Comparison of ENCODE assay signal across 9 mouse cellular contexts in the genomic region with DNA sequence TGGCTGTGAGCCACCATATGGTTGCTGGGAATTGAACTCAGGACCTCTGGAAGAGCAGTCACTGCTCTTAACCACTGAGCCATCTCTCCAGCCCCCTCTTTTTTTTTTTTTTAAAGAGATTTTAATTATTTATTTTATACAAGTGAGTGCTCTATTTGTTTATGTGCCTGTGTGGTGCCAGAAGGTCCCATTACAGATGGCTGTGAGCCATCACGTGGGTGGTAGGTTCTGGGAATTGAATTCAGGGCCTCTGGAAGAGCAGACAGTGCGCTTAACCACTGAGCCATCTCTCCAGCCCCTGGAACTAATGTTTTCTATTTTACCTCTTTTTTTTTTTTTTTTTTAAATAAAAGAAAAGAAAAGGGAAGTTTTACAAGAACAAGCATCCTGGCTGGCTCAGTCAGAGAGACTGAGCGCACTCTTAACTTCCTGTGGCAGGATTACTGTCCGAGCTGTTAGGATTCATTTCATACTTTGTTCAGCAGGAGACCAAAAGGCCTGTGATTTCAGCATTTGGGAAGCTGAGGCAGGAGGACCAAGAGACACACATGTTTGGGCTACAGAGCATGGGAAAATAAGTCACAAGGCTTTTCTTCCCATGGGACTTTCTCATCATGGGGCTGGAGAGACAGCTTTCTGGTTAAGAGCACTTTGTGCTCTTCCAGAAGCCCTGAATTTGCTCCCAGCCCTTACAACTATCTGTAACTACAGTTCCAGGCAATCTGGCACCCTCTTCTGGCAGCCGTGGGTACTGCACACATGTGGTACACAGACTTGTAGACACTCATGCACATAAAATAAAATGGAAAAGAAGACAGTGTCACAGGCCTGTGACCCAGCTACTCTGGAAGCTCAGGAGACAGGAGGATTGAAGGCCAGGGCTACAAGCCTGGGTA. TPM values are rescaled to one million over a fixed set of nuclear protein-coding genes. Genes with fewer than 3 reads are reported as not detected.
DNase-seq lines count a peak whose midpoint lies in the region; ATAC-seq and TF ChIP-seq lines count a peak whose summit lies in the region.
"Had no signal": no experiment of that assay in that cellular context is flagged by ENCODE, and none has a peak within 500 bp of the region (broad histone marks: within the 10 kb centered on the region; RNA-seq: fewer than 3 reads in every experiment).

No protein-coding gene starts in this region.

- no peak for ATAC-seq in CD4-positive, CD25-positive, alpha-beta regulatory T cell, adult 4 months
- ATAC-seq in kidney, postnatal 0 days (replicated peaks; ENCODE audit: low FRiP score, low read depth) = no peak
- ATAC-seq in kidney, embryonic 14.5 days (ENCODE audit: low FRiP score, low TSS enrichment) = no peak

- dilution Hi-C loops in CH12.LX (cut with MboI; ENCODE audit: extremely low pct_ligation_motif_present, extremely low pct_unique_long_range_greater_than_20kb, low sequenced_read_pairs) = no loop called here

- no peak overlapping the region for H3K4me2 ChIP-seq in kidney, postnatal 0 days (ENCODE audit: low read length)
- no peak overlapping the region for H3K4me2 ChIP-seq in kidney, embryonic 14.5 days (replicated peaks; ENCODE audit: low read depth, low read length)
- H3K4me2 ChIP-seq in CH12.LX (ENCODE audit: insufficient read depth, low read depth, poor library complexity, severe bottlenecking) = no peak overlapping the region

- TF ChIP-seq EP300 in CH12.LX (IDR thresholded peaks at IDR 0.05; ENCODE audit: low read length) = no peak

- H3K79me2 ChIP-seq in CH12.LX (replicated peaks; ENCODE audit: control insufficient read depth, extremely low read depth, insufficient read depth, poor library complexity, severe bottlenecking) = no peaks in the 10 kb centered on the region

- WGBS in kidney, postnatal 0 days = 88% methylated on average over 5 of the region's 5 CpGs
- WGBS in kidney, embryonic 14.5 days = 92% methylated on average over 5 of the region's 5 CpGs

- no peak for TF ChIP-seq POLR2A in CH12.LX (IDR thresholded peaks at IDR 0.05; ENCODE audit: low read depth, low read length)

- TF ChIP-seq RAD21 in CH12.LX (IDR thresholded peaks at IDR 0.05; ENCODE audit: low read depth, low read length) = peak; percentile 4

- peak; percentile 67 for TF ChIP-seq CTCF in kidney, postnatal 0 days (IDR thresholded peaks at IDR 0.05; ENCODE audit: low read depth)
- peak; percentile 57 to 62; a peak in 3 of 4 replicates for TF ChIP-seq CTCF in CH12.LX (conservative IDR thresholded peaks at IDR 0.05 in 1 of 2, IDR thresholded peaks at IDR 0.05 in 1 of 2; ENCODE audit: low read depth in 2 of 2, low read length in 2 of 2)

- no peak overlapping the region for H3K4me3 ChIP-seq in kidney, postnatal 0 days (replicated peaks; ENCODE audit: low read depth, low read length)
- no peak overlapping the region for H3K4me3 ChIP-seq in kidney, embryonic 14.5 days (ENCODE audit: low read length)
- no peak overlapping the region for H3K4me3 ChIP-seq in CH12.LX (replicated peaks in 1 of 3; ENCODE audit: low read depth in 2 of 3, low read length in 2 of 3, poor library complexity in 1 of 3)

- no peaks in the 10 kb centered on the region for H3K36me3 ChIP-seq in kidney, postnatal 0 days (ENCODE audit: insufficient read depth, low read length)
- no peaks in the 10 kb centered on the region for H3K36me3 ChIP-seq in kidney, embryonic 14.5 days (ENCODE audit: control insufficient read depth, insufficient read depth, low read length)
- no peaks in the 10 kb centered on the region for H3K36me3 ChIP-seq in CH12.LX (replicated peaks in 1 of 2; ENCODE audit: control insufficient read depth in 1 of 2, insufficient read depth in 1 of 2, low read length in 1 of 2)

- H3K27me3 ChIP-seq in kidney, postnatal 0 days (ENCODE audit: insufficient read depth, low read length) = no peaks in the 10 kb centered on the region
- H3K27me3 ChIP-seq in kidney, embryonic 14.5 days (ENCODE audit: control insufficient read depth, insufficient read depth, low read length) = no peaks in the 10 kb centered on the region
- H3K27me3 ChIP-seq in CH12.LX (replicated peaks) = peaks cover 4% of the 10 kb centered on the region

- no peak overlapping the region for H3K9ac ChIP-seq in kidney, postnatal 0 days (ENCODE audit: low read depth, low read length)
- no peak overlapping the region for H3K9ac ChIP-seq in kidney, embryonic 14.5 days (ENCODE audit: low read depth, low read length)
- no peak overlapping the region for H3K9ac ChIP-seq in CH12.LX (ENCODE audit: insufficient read depth, low read depth)

- no peak overlapping the region for H3K27ac ChIP-seq in kidney, postnatal 0 days
- no peak overlapping the region for H3K27ac ChIP-seq in kidney, embryonic 14.5 days (ENCODE audit: low read depth, low read length)
- H3K27ac ChIP-seq in CH12.LX (ENCODE audit: insufficient read depth, low read depth) = no peak overlapping the region

- in situ Hi-C loops in CH12.LX (cut with MboI; ENCODE audit: low pct_ligation_motif_present, low pct_unique_long_range_greater_than_20kb, low sequenced_read_pairs) = no loop called here

- H3K9me3 ChIP-seq in kidney, postnatal 0 days (replicated peaks; ENCODE audit: low read length) = no peaks in the 10 kb centered on the region
- 0 out of 2 replicates have a peak, but pooled peaks cover 2% of the 10 kb centered on the region for H3K9me3 ChIP-seq in kidney, embryonic 14.5 days (ENCODE audit: control insufficient read depth, low read length)
- H3K9me3 ChIP-seq in CH12.LX (replicated peaks; ENCODE audit: low read length) = peaks cover 5% of the 10 kb centered on the region

- DNase-seq in CD4-positive, CD25-positive, alpha-beta regulatory T cell, adult 2 months (ENCODE audit: low read depth, low spot score) = peak; percentile 71
- DNase-seq in kidney, postnatal 0 days (ENCODE audit: low spot score) = no peak
- DNase-seq in CH12.LX (ENCODE audit: extremely low read depth) = peak; percentile 61
- DNase-seq in induced T-regulatory cell, adult 2 months (ENCODE audit: low read depth) = peak; percentile 77
- no peak for DNase-seq in frontal cortex, adult 2 months (ENCODE audit: extremely low spot score in 1 of 2, low spot score in 1 of 2)
- DNase-seq in adrenal gland, postnatal 10 days = no peak
- DNase-seq: cerebellum, adult 8-10 months had no signal

- H3K4me1 ChIP-seq in kidney, postnatal 0 days (replicated peaks; ENCODE audit: insufficient read depth, low read length) = peaks cover 29% of the 10 kb centered on the region
- H3K4me1 ChIP-seq in kidney, embryonic 14.5 days (ENCODE audit: control insufficient read depth, insufficient read depth, low read length) = 0 out of 2 replicates have a peak, but pooled peaks cover 6% of the 10 kb centered on the region
- H3K4me1 ChIP-seq in CH12.LX (ENCODE audit: control insufficient read depth in 1 of 2, insufficient read depth in 2 of 2) = no peaks in the 10 kb centered on the region

RNA-seq across cellular contexts. Expression of a gene that starts 9.7 kb away (rescaled TPM):
- 100 to 1,000 TPM; 133 to 265 TPM for polyA plus RNA-seq in CD4-positive, CD25-positive, alpha-beta regulatory T cell, adult 4 months (2017; shearing (Covaris generic))
- polyA plus RNA-seq in kidney, postnatal 0 days (2015; fragmentation: Nextera tagmentation; extraction: Ambion mirVana) = 121 and 125 TPM in 2 replicates
- 55.2 and 80.2 TPM in 2 replicates for polyA plus RNA-seq in kidney, embryonic 14.5 days (2014; fragmentation: Nextera tagmentation; extraction: Ambion mirVana)
- total RNA-seq in CH12.LX (2012; rRNA removed) (27.1 and 30.7 TPM in 2 replicates), CH12.LX (2014; rRNA removed) (14.0 and 15.2 TPM in 2 replicates)
- polyA plus RNA-seq in CH12.LX (2012; ENCODE audit: insufficient read length, low read depth) = 70.8 and 97.1 TPM in 2 replicates
- polyA plus RNA-seq in frontal cortex, adult 2 months (2012; rRNA removed) = 391 and 407 TPM in 2 replicates
- 100 to 1,000 TPM; 103 to 110 TPM for total RNA-seq in adrenal gland, postnatal 10 days (2021)

RNA-seq across cellular contexts. Expression of a gene that starts 18.7 kb away (rescaled TPM):
- 100 to 1,000 TPM in 1 of 2 experiments, 10 to 100 TPM in 1; 73.8 to 138 TPM for polyA plus RNA-seq in CD4-positive, CD25-positive, alpha-beta regulatory T cell, adult 4 months (2017; shearing (Covaris generic))
- 0.54 and 0.75 TPM in 2 replicates for polyA plus RNA-seq in kidney, postnatal 0 days (2015; fragmentation: Nextera tagmentation; extraction: Ambion mirVana)
- polyA plus RNA-seq in kidney, embryonic 14.5 days (2014; fragmentation: Nextera tagmentation; extraction: Ambion mirVana) = 1.3 and 1.5 TPM in 2 replicates
- total RNA-seq in CH12.LX (2012; rRNA removed) (12.2 and 14.0 TPM in 2 replicates), CH12.LX (2014; rRNA removed) (8.9 and 9.6 TPM in 2 replicates)
- polyA plus RNA-seq in CH12.LX (2012; ENCODE audit: insufficient read length, low read depth) = 15.7 and 16.8 TPM in 2 replicates
- 0.84 and 0.90 TPM in 2 replicates for polyA plus RNA-seq in frontal cortex, adult 2 months (2012; rRNA removed)
- total RNA-seq in adrenal gland, postnatal 10 days (2021) = 1 to 10 TPM; 2.3 to 2.7 TPM

RNA-seq across cellular contexts. Expression of a gene that starts 30.5 kb away (rescaled TPM):
- polyA plus RNA-seq in CD4-positive, CD25-positive, alpha-beta regulatory T cell, adult 4 months (2017; shearing (Covaris generic)) = not detected
- polyA plus RNA-seq in kidney, postnatal 0 days (2015; fragmentation: Nextera tagmentation; extraction: Ambion mirVana) = 40.8 and 41.7 TPM in 2 replicates
- polyA plus RNA-seq in kidney, embryonic 14.5 days (2014; fragmentation: Nextera tagmentation; extraction: Ambion mirVana) = 12.2 and 12.8 TPM in 2 replicates
- 0.21 and 0.38 TPM in 2 replicates for total RNA-seq in CH12.LX (2012; rRNA removed)
- total RNA-seq in CH12.LX (2014; rRNA removed) = 0.21 TPM in 1 of 2 replicates, not detected in the other
- 0.50 TPM in 1 of 2 replicates, not detected in the other for polyA plus RNA-seq in CH12.LX (2012; ENCODE audit: insufficient read length, low read depth)
- 6.2 and 7.4 TPM in 2 replicates for polyA plus RNA-seq in frontal cortex, adult 2 months (2012; rRNA removed)
- 10 to 100 TPM; 23.2 to 24.5 TPM for total RNA-seq in adrenal gland, postnatal 10 days (2021)

RNA-seq across cellular contexts. Expression of a gene that starts 34.5 kb away (rescaled TPM):
- 10 to 100 TPM; 14.4 to 17.9 TPM for polyA plus RNA-seq in CD4-positive, CD25-positive, alpha-beta regulatory T cell, adult 4 months (2017; shearing (Covaris generic))
- 3.1 and 3.3 TPM in 2 replicates for polyA plus RNA-seq in kidney, postnatal 0 days (2015; fragmentation: Nextera tagmentation; extraction: Ambion mirVana)
- 3.2 and 4.1 TPM in 2 replicates for polyA plus RNA-seq in kidney, embryonic 14.5 days (2014; fragmentation: Nextera tagmentation; extraction: Ambion mirVana)
- total RNA-seq in CH12.LX (2012; rRNA removed) (2.0 and 2.8 TPM in 2 replicates), CH12.LX (2014; rRNA removed) (0.66 and 0.81 TPM in 2 replicates)
- 1.1 and 1.4 TPM in 2 replicates for polyA plus RNA-seq in CH12.LX (2012; ENCODE audit: insufficient read length, low read depth)
- 6.2 and 6.3 TPM in 2 replicates for polyA plus RNA-seq in frontal cortex, adult 2 months (2012; rRNA removed)
- 1 to 10 TPM; 6.3 to 8.1 TPM for total RNA-seq in adrenal gland, postnatal 10 days (2021)

RNA-seq across cellular contexts. Expression of a gene that starts 42.2 kb away (rescaled TPM):
- polyA plus RNA-seq in CD4-positive, CD25-positive, alpha-beta regulatory T cell, adult 4 months (2017; shearing (Covaris generic)) = 10 to 100 TPM; 22.7 to 25.5 TPM
- polyA plus RNA-seq in kidney, postnatal 0 days (2015; fragmentation: Nextera tagmentation; extraction: Ambion mirVana) = 81.1 and 89.8 TPM in 2 replicates
- 111 and 114 TPM in 2 replicates for polyA plus RNA-seq in kidney, embryonic 14.5 days (2014; fragmentation: Nextera tagmentation; extraction: Ambion mirVana)
- total RNA-seq in CH12.LX (2012; rRNA removed) (157 and 159 TPM in 2 replicates), CH12.LX (2014; rRNA removed) (95.6 and 109 TPM in 2 replicates)
- 171 and 188 TPM in 2 replicates for polyA plus RNA-seq in CH12.LX (2012; ENCODE audit: insufficient read length, low read depth)
- 36.1 and 44.3 TPM in 2 replicates for polyA plus RNA-seq in frontal cortex, adult 2 months (2012; rRNA removed)
- 10 to 100 TPM; 86.8 to 94.1 TPM for total RNA-seq in adrenal gland, postnatal 10 days (2021)

Comparison
In these comparisons a context has a peak if more than half of its experiments do, and no peak if none do; other contexts are left out.
1. DNase-seq: peak in CD4-positive, CD25-positive, alpha-beta regulatory T cell, adult 2 months (single experiment), CH12.LX (single experiment) and induced T-regulatory cell, adult 2 months (single experiment); none in kidney, postnatal 0 days (single experiment), frontal cortex, adult 2 months (0 of 2) and adrenal gland, postnatal 10 days (single experiment).